Mouse (Mus musculus): ENCODE results near the gene Jmjd8. TPM values are rescaled to one million over a fixed set of nuclear protein-coding genes. Genes with fewer than 3 reads are reported as not detected.

Gene Jmjd8
- total RNA-seq, 2 experiments from 2014 or later: 32.3 to 42.2 TPM

Other genes with a start within 250 kb of the Jmjd8 start
- 10 to 100 TPM; 33.2 to 33.4 TPM for gene Lmf1, start 249.8 kb upstream of the Jmjd8 start, total RNA-seq (2023)
- gene Gng13, start 111.7 kb upstream of the Jmjd8 start, total RNA-seq (2023): not detected
- 10 to 100 TPM in 1 of 2 experiments, 1 to 10 TPM in 1; 5.1 to 12.6 TPM for gene Chtf18, start 101.4 kb upstream of the Jmjd8 start, total RNA-seq (2023)
- gene Rpusd1, start 101.2 kb upstream of the Jmjd8 start, total RNA-seq (2023): 1 to 10 TPM; 4.6 to 8.0 TPM
- under 1 TPM in 1 of 2 experiments, not detected in 1; 0.26 TPM for gene Mslnl, start 92.8 kb upstream of the Jmjd8 start, total RNA-seq (2023)
- gene Msln, start 74.5 kb upstream of the Jmjd8 start, total RNA-seq (2023): 1 to 10 TPM in 1 of 2 experiments, not detected in 1; 1.1 TPM
- 10 to 100 TPM; 25.4 to 27.9 TPM for gene Narfl, start 55.1 kb upstream of the Jmjd8 start, total RNA-seq (2023)
- 10 to 100 TPM; 22.7 to 27.1 TPM for gene Haghl, start 43.2 kb upstream of the Jmjd8 start, total RNA-seq (2023)
- gene Ccdc78, start 42.3 kb upstream of the Jmjd8 start, total RNA-seq (2023): not detected
- gene Fam173a, start 36.0 kb upstream of the Jmjd8 start, total RNA-seq (2023): 10 to 100 TPM; 47.6 to 58.9 TPM
- gene AC134908.4, start 33.2 kb upstream of the Jmjd8 start, total RNA-seq (2023): not detected
- gene Metrn, start 31.7 kb upstream of the Jmjd8 start, total RNA-seq (2023): 10 to 100 TPM; 24.8 to 31.6 TPM
- gene Fbxl16, start 19.8 kb upstream of the Jmjd8 start, total RNA-seq (2023): not detected
- gene Wdr24, start 5.2 kb upstream of the Jmjd8 start, total RNA-seq (2023): 10 to 100 TPM; 25.3 to 25.7 TPM
- gene Stub1, start 4.5 kb downstream of the Jmjd8 start, total RNA-seq (2023): 10 to 100 TPM; 70.1 to 73.0 TPM
- gene Rhbdl1, start 8.4 kb downstream of the Jmjd8 start, total RNA-seq (2023): 10 to 100 TPM in 1 of 2 experiments, 1 to 10 TPM in 1; 8.1 to 15.2 TPM
- gene Gm20683, start 12.9 kb downstream of the Jmjd8 start, total RNA-seq (2023): 10 to 100 TPM in 1 of 2 experiments, 1 to 10 TPM in 1; 9.3 to 10.8 TPM
- gene Rhot2, start 16.0 kb downstream of the Jmjd8 start, total RNA-seq (2023): 10 to 100 TPM; 89.1 to 99.3 TPM
- 10 to 100 TPM; 29.0 to 41.5 TPM for gene Wdr90, start 32.6 kb downstream of the Jmjd8 start, total RNA-seq (2023)
- gene Mcrip2, start 39.9 kb downstream of the Jmjd8 start, total RNA-seq (2023): 1 to 10 TPM; 2.4 to 9.4 TPM
- gene Mettl26, start 46.2 kb downstream of the Jmjd8 start, total RNA-seq (2023): 10 to 100 TPM; 32.9 to 37.5 TPM
- gene Wfikkn1, start 52.0 kb downstream of the Jmjd8 start, total RNA-seq (2023): 1 to 10 TPM; 9.2 to 9.6 TPM
- gene Rab40c, start 90.9 kb downstream of the Jmjd8 start, total RNA-seq (2023): 10 to 100 TPM; 23.7 to 24.5 TPM
- 10 to 100 TPM; 55.2 to 64.8 TPM for gene Pigq, start 116.1 kb downstream of the Jmjd8 start, total RNA-seq (2023)
- gene Nhlrc4, start 116.1 kb downstream of the Jmjd8 start, total RNA-seq (2023): not detected
- under 1 TPM in 1 of 2 experiments, not detected in 1; 0.30 TPM for gene A930017K11Rik, start 123.7 kb downstream of the Jmjd8 start, total RNA-seq (2023)
- 10 to 100 TPM; 38.7 to 39.4 TPM for gene Capn15, start 156.9 kb downstream of the Jmjd8 start, total RNA-seq (2023)
- 10 to 100 TPM; 18.3 to 22.2 TPM for gene Rab11fip3, start 240.7 kb downstream of the Jmjd8 start, total RNA-seq (2023)